Mouse (Mus musculus): ENCODE measurements around the gene Nxn.

Nxn gene

DNA sequence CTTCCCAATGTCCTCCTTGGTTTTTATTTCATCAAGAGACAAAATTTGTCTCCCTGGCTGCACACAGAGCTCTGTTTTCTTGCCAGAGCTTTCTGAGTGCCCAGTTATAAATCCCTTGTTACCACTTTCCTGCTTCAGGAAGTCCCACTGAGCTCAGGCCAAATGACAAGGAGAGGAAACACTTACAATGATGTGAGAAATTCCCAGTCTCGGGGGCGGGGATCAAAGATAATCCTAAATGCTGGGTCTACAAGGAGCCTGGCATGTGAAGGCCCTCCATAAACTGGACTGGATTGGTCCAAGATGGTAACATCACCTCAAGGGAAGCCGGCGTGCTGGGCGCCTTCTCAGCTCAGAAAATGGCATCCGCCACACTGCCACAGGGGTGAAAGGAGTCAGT is 106.1 kb downstream of the Nxn start:
- DNase-seq = no peak

DNA sequence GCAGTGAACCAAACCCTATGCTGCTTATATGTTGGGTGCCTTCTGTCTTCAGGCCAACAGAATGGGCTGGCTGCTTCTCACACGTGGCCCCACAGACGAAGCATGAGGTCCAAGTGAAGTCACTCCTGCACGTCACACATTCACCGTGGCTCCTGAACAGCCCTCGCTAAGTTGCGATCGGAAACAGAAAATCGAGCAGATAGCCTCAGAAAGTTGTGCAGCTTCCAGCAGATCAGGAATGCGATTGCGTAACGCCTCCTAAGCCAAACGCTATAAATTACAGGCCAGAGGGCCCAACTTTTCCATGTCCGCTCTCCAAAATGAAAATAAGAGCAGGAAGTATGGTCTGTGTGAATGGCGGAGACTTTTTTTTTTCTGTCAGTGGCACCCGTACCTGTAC is 106.5 kb downstream of the Nxn start:
- DNase-seq = no peak

DNA sequence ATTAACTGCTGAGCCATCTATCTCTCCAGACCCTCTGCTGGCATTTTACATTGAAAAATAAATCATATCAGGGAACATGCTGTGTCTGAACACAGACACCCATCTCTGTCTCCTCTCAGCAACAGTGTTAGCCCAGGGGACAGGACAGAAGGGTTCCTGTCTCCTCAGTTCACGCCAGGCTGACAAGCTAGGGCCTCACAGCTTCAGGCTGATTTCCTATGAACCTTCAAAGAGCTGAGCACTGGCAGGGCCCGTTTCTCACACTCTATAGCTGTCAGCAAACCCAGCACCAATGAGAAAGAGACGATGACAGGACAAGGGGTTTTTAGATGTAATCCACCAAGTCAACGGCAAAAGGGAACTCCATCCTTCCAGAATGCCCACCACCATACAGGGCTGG is 107.0 kb downstream of the Nxn start:
- DNase-seq = no peak

DNA sequence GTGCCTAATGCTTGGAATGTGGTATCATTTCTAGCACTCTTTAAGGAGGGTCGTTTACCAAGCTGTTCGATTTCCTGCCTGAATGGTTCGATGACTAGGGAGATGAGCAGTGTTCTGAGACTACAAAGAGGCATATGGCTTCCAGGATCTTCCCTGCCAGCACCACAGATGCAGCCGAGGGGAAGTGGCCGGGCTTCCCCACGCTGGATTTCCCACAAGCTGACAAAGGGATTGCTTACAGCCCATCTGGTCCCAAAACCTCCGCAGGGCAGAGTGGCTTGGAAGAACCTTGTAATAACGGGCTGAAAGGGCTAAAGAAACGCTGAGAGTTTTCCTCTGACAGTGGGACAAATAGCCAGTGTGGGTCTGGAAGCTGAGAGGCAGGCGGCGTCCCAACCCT is 108.6 kb downstream of the Nxn start:
- DNase-seq = peak; percentile 69

DNA sequence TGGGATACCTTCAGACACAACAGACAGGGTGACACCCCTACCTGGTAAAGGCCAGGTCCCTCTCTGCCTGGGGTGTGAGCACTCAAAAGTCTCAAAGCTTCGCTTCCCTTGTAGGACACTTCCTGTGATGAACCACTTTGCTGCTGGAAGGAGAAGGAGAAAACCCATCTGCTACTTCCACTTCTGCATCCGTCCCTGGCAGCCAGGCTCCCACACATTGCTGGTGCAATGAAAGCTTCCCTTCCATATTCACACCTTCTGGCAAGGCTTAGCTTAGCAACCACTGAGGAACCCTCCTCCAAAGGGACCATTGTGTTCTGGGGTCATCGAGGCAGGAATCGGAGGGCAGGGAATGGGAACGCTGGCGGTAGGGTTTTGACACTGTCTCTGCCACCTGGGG is 110.3 kb downstream of the Nxn start:
- peak; percentile 8 for DNase-seq

DNA sequence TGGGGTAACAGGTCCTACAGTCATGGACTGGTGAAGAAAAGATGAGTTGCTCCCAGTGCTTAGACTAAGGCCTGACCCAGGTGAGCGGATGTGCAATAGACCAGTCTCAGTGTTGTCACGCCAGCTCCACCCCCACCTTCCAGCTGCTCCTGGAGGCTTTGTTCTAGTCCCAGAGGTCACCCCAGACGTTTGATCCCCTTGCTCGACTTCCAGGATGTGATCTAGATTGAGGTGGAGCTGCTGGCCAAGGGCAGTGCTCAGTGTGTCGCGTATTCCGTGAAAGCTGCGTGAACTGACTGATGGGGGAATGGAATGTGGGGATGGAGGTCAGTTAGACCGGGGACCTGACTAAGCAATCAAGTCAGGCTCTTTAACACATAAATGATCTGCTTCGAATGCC is 111.6 kb downstream of the Nxn start:
- no peak for DNase-seq

DNA sequence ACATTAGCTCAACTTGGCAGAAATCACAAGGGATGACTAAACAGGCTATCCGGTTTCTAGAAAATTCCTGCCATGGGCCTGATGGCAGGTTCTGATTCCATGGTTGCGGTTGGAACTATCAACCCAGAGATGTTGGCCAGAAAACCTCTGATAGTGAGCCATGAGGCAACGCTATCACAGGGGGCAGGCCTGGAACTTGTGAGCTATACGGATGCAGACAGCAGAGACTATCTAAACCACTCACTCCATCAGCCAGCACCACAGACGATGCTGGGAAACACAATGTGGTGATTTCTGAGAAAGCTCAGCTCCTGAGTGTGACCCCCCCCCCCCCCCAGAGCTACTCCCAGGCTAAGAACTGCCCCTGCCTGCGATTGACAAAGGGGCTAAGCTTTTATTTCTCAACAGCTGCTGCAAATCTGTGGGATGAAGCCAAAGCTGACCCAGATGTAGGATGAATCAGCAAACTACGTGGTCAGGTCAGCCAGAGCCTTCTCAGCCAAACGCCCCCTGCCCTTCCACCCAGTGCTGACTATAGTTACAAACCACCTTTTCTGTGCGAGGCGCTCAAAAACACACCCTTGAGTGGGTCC is 112.3 kb downstream of the Nxn start:
- DNase-seq = no peak

DNA sequence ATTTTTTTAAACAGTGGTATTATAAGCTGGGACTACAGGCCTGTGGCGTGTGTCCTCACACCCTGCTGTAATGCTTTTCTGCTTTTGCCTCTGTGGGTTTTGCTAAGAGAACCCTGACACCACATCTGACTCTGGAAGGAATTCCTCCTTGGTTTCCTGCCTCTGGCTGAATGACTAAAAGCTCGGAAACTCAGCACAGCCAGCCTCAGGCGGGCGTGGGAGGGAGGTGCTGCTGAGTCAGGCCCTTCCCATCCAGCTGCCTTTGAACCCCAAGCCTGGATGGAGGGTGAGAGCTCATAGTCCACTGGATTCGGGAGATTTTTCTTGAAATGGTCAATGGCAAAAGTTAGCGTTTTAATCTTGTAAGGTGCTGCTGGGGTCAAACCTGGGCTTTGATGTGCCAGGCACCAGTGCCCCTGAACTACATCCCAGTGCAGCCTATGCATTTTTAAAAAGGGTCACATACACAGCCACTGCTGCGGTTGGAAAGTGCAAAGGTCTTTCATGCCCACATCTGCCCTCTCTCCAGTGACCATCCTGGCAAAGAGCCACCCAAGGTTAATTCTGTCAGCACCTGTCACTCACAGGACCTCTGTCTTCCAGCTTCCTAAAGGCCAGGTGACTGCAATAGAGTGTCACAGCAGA is 113.4 kb downstream of the Nxn start:
- DNase-seq = no peak

DNA sequence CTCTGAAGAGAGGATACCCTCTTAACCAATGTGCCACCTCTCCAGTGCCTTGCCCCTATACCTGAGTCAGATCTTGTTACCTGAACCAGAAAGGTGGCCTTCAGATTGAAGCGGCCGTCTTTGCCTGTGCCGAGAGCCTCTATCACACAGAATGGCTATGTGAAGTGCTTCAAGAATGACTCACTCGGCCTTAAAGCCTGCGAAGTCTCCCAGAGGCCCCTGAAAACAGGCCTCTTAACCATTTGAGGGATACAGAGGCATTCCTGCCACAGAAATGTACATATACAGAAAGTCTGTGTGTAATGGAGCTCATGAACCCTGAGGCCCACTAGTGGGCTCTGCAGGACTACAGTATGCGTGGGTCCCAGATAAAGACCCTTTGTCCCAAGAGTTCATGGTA is 115.1 kb downstream of the Nxn start:
- no peak for DNase-seq

DNA sequence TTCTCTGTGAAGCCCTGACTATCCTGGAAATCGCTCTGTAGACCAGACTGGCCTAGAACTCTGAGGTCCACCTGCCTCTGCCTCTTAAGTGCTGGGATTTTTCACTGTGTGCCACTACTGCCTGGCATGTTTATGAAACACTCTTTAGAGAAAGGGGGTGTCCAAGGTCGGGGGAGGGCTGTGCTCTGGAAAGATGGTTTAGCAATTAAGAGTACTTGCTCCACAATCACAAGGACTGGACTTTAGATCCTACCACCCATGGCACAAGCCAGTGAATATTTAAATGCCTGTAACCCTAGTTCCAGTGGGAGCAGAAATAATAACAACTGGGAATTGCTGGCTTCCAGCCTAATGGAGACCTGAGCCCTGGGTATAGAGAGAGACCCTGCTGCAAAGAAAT is 119.0 kb downstream of the Nxn start:
- no peak for DNase-seq

DNA sequence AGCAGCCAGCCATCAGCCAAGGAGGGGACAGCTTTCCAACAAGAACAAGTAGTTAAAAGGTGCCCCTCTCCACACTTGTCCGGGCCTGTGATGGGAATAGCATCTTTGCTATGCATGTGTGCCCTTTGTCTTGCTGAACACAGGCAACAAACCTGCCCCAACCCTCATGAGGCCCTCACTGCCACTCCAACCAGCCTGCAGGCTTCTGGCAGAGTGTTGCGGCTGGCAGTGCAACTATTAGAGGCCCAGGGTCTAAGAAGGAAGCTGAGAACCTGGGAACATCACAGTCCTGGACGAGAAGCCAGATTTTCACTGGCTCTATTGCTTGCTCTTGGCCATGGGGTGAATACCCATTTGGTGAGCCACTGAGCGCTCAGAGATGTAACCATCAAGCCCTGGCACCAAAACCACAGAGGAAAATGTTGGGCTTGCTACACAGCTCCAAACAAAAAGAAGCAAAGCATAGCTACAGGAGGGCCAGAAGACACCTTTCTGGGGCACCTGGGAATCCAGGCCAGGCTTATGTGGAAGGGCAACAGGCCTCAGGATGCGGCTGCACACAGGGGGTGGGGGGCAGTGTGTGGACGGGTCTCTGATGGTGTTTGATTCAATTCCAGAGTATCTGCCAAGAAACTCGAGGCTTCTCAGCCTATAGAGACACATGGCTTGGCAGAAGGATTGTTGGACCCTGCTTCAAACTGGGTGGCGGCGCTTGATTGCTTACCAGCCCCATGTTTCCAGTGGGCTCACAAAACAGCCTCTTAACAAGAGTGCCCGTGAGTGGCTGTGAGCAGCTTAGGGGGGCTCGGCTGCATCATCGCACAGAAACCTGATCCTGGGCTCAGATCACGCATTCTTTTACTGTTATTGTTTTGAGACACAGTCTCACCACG is 119.7 kb downstream of the Nxn start:
- no peak for DNase-seq

DNA sequence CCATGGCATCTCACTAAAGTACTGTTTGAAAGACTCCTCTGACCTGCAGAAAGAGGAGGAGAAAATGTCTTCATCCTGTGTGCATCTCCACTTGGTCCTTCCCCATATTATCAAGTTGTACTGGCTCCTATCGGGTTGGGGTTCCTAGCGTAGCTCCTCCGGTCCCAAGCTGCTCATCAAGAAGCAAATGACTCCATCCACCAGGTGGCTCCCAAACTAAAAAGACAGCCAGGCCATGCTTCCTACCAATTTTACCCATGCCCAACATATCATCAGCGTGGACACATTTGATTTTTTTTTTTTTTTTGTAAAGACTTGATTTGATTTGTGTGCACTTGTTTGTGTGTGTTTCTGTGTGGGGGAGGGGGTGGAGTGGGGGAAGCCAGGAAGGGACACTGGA is 126.5 kb downstream of the Nxn start:
- DNase-seq = no peak

DNA sequence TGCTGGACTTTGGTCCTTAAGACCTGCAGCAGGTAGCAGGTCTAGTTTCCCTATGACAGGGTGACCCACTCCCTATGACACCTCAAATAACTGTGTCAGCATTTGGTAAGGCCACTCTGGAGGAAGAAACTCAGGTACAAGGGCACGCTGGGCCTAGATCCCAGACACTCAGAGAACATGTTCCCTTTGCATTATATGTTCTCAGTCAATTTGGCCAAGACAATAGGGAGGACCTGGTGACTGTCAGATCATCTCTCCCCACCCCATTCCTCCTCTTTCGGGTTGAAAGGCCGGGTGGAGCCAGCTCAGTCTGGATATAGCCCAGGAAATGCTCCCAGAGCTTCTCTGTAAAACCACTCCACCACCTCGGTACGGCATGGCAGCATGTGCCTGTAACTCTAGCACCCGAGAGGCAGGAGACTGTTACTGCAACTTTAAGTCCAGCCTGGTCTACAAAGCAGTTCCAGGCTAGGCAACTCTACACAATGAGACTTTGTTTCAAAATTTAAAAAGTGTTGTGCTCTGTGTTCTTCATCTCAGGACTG is 130.3 kb downstream of the Nxn start:
- DNase-seq = no peak

DNA sequence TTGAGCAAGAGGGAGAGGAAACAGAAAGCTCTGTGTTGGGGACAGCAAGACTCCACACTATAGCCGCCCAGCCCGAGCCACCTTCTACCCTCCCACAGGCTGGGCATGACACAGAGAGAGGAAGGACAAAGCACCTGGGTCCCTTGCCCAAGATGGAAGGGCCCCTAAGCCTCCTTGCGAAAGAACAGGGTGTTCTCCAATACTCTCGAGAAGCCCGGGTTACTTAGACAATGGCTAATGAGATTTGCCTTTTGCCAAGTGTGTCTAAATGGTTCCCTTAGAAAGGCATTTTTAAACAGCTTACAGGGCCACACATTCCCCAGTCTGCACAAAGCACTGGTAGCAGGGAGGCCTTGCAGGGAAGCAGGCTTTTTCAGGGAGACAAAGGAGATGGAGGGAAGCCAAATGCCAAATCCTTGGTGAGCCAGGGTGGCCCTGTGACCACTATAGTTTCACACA is 130.9 kb downstream of the Nxn start:
- peak; percentile 59 for DNase-seq

DNA sequence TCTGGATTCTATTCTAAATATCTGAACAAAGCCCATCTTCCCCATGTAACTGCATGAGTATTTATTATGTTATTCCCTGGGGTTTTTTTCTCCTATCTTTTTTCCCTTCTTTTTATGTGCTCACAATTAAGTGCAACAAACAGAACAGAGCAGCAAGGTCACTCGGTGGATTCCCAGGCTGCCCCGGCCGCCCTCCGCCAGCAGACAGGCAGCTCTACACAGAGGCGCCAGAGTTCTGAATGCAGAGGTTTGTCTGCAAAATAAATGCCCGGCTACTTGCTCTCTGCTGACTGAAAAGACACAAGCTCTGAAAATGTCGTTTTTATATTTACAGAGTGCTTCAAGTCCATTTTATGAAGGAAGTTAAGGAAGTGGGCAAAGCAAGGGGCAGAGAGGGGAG is 131.4 kb downstream of the Nxn start:
- DNase-seq = no peak

DNA sequence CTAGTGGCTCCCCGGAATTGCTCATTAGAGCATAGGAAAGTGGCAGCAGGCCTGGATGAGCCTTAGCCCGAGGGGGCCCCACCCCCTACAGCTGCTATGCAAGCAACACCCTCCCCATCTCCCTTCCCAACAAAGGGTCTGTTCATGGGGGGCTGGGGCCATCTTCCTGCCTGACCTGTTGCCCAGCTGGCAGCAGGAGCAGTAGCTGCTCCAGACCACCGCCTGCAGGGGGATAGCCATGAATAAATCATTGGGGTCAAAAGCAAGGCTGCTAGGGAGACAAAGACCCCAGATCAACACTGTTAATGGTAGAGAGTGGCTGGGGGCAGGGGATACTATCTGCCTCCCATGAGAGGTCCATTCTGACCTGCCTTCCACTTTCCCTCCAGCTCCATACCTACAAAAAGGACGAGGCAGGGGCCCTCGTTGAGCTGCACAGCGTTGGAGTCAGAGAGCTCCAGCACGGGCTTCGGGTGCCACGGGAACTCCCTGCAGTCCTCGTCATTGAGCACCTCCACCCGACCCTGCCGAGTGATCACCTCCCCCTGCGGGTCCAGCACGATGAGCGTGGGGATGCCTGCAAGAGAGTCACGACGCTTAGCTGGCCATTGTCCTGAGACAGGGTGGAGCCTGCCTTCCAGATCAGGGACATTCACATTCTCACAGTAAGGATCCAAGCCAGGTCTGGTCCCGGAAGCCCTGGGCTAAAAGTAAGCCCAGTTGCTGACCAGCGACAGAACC is 136.2 kb downstream of the Nxn start:
- DNase-seq = no peak

DNA sequence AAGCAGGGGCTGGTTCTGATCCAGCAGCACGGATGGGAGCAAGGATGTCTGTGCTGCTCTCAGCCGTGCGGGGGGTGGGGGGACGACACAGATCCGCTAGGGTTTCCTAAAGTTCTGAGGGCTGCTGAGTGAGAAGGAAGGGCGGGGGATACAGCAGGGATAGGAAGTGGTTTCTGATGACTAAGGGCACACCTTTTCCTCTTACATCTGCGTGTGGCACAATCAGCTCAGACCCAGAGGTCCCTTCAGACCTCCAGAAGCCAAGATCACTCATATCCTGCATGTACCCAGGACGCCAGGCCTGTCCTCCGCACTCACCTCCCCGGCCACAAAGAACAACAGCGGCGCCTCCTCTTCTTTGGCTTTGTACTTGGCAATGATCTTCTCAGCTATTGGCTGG is 137.7 kb downstream of the Nxn start:
- DNase-seq = no peak

DNA sequence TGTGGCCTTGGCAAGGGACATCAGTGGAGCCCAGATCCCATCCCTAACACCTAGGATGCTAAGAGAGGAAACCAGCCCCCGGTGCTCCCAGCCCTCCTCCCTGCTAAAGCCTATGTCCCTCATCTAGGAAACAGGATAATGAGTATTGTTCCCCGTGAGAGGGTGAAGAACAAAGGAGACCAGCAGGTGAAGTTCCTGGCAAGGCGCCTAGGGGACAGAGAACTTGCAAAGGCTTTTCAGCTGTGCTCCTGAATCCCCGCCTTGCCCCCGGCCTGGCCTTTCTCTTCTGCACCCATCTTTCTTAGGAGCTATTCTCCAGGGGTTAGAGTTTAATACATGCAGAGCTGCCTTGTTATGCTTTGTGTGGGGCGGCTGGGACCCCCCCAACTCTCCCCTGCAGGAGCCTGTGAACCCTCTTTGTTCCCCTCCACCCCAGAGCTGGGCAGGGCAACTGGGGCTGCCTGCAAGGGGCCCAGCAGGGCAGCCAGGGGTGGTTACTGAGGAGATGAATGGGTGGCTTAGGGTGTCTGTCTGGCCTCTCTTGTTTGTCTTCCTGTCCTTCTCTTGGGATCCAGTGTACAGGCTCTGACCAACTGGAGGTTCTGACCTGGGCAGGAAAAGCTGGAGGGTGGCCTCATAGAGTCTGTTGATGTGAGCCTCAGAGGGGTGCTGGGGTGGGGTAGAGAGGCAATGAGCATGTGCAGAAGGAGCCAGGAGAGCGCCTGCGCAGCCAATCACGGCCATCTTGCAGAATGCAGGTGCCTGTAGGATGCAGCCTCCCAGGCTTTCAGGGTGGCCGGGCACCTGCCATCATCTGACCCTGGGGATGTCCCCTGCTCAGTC is 138.5 kb downstream of the Nxn start:
- DNase-seq = no peak

DNA sequence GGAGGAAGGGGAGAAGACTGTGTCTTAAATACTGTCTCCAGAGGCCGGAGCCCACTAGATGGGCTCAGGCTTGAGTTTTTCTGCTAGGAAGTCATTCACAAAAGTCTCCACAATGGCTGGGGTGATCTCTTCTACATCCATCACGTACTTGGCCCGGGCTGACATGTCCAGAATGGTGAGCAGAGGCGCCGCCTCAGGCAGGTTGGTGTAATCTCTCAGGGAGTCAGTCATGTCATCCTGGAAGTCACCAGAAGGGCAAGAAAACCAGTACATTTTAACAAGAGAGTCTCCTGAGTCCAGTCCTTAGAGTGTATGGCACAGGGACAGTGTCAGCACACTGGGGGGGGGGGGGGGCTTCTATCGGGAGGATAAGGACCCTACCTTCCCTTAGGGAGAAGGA is 140.4 kb downstream of the Nxn start:
- no peak for DNase-seq

DNA sequence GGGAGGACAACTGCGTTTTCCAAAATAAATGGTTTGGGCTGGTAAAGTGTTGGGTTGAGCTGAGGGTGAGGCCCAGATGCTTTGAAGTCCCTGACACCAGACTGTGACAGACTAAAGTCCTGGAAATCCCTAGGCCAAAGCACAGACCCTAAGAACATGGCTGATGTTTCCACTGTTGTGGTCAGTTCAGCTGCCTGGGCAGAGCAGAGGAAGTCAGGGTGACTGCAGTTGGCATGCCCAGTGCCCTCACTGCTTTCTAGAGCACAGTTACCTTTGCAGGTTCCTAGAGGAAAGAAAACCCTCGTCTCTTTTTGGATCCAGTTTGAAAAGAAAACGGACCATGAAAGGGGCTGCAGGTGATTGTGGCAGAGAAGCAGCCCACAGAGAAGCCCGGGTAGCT is 141.6 kb downstream of the Nxn start:
- no peak for DNase-seq

DNA sequence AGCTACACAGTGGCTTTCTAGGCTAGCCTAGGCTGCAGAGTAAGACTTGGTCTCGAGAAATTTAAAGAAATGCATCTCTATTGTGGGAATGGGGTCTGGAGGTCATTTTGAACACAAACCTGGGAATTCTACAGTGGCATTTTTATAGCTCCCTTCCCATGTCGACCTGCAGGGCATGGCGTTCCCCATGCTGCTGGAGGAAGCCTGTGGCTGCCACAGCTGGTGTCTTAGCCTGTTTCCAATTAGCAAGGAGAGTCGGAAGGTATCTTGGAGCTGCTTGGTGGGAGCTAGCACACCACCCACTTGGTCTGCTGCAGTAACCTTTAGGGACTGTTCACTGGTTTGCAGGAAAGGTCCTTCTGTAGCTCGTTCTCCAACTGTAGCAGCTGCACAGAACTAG is 142.8 kb downstream of the Nxn start:
- DNase-seq = no peak

DNA sequence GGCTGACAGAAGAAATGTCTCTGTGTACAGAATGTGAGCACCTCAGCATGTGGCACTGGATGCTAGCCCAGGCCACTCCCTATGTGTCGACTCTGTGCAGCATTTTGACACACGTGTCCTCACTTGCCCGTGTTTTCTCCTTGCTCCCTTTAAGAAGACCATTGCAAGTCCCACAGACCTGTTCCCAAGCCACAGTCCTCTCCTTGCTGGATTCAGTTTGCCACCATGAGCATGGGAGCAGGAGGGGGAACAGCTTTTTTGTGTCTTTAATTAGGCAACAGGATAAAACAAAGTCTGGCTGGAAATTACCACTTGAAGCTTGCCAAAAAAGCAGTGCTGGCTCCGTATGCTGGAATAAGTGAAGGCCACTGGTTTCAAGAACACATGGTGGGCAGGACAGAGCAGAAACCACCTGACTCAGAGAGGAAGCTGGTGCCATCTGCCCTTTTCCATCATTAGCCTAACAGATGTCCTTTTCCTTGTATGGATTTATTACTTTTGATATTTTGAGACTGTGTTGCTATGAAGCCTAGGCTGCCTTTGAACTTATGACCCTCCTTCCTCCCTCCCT is 143.4 kb downstream of the Nxn start:
- peak; percentile 71 for DNase-seq

All from layer of hippocampus, adult 9-11 months (tissue).